Mouse (Mus musculus) ES-E14 (cell line): Measurements from ENCODE around the gene Ccdc87. TPM values are rescaled to one million over a fixed set of nuclear protein-coding genes. Genes with fewer than 3 reads are reported as not detected.

ENCODE experiments used
- DNase-seq: peaks from one replicate; pipeline ENCODE4 v3.0.0-alpha.2; 2013; ENCODE audit warnings: low read depth, low spot score
- H3K27ac ChIP-seq: 2 replicates; pipeline ENCODE4 v1.5.1; 2012; ENCODE audit warnings: low read depth, mild to moderate bottlenecking, low read length, moderate library complexity, mixed read lengths; ENCODE audit not compliant: poor library complexity, insufficient read depth, severe bottlenecking
- H3K36me3 ChIP-seq: 2 replicates; pipeline ENCODE4 v1.6.1; 2012; ENCODE audit warnings: mild to moderate bottlenecking, low read length, moderate library complexity, mixed read lengths; ENCODE audit not compliant: control insufficient read depth, poor library complexity, insufficient read depth, severe bottlenecking
- H3K4me1 ChIP-seq, 2 experiments: fragments of 150-350 bp in 1 of 2; sonication (generic) in 1 of 2; 2 replicates each; pipeline ENCODE4 v1.6.1; 2012; ENCODE audit warnings: low read length in 2 of 2, mild to moderate bottlenecking in 1 of 2, mixed read lengths in 1 of 2; ENCODE audit not compliant: control insufficient read depth in 2 of 2, insufficient read depth in 2 of 2, poor library complexity in 1 of 2
- H3K4me3 ChIP-seq, 2 experiments: fragments of 150-350 bp in 1 of 2; sonication (generic) in 1 of 2; 2 replicates each; pipeline ENCODE4 v1.5.1; 2012; ENCODE audit warnings: low read length in 2 of 2, low read depth in 1 of 2, mild to moderate bottlenecking in 1 of 2, mixed read lengths in 1 of 2; ENCODE audit not compliant: insufficient read depth in 1 of 2, poor library complexity in 1 of 2, severe bottlenecking in 1 of 2
- H3K9ac ChIP-seq: 2 replicates; pipeline ENCODE4 v1.6.1; 2012; ENCODE audit warnings: low read depth, mild to moderate bottlenecking, low read length, mixed read lengths; ENCODE audit not compliant: poor library complexity, insufficient read depth, severe bottlenecking
- H3K9me3 ChIP-seq: fragments of 150-350 bp; sonication (generic); 2 replicates; pipeline ENCODE4 v1.6.1; 2012; ENCODE audit warnings: low read depth, mild to moderate bottlenecking, low read length; ENCODE audit not compliant: control insufficient read depth, insufficient read depth
- CHD2 ChIP-seq: IDR thresholded peaks from 2 replicates; pipeline ENCODE4 v1.6.1; 2014; ENCODE audit warnings: mild to moderate bottlenecking, low read depth, low read length, inconsistent platforms
- HCFC1 ChIP-seq: IDR thresholded peaks from 2 replicates; pipeline ENCODE4 v1.6.1; 2012; ENCODE audit warnings: low read length, inconsistent platforms, borderline replicate concordance; ENCODE audit not compliant: insufficient read depth
- MAFK ChIP-seq: IDR thresholded peaks from 2 replicates; pipeline ENCODE4 v1.6.1; 2014; ENCODE audit warnings: mild to moderate bottlenecking, low read depth, low read length, inconsistent platforms; ENCODE audit not compliant: insufficient read depth
- ZC3H11A ChIP-seq: IDR thresholded peaks from 2 replicates; pipeline ENCODE4 v1.6.1; 2012; ENCODE audit warnings: low read depth, mild to moderate bottlenecking, inconsistent platforms, low read length, borderline replicate concordance
- ZNF384 ChIP-seq: IDR thresholded peaks from 2 replicates; pipeline ENCODE4 v1.6.1; 2012; ENCODE audit warnings: low read depth, low read length, inconsistent platforms
- in situ Hi-C, 2 experiments: fragments of 600-800 bp; cut with MboI; formaldehyde crosslinking; loops; one replicate each; pipeline ENCODE4 v1.15.1; 2025; ENCODE audit warnings: low sequenced_read_pairs in 2 of 2, inconsistent platforms in 1 of 2; ENCODE audit not compliant: unreplicated experiment in 2 of 2
- total RNA-seq: library from RNA; depleted of rRNA; stranded (reverse); fragments of 300-350 nt; gene quantifications from 2 replicates; pipeline ENCODE4 v1.2.3, GENCODE M21; 2012

Gene Ccdc87
- total RNA-seq, 1 experiment, result 0.13 TPM

DNA sequence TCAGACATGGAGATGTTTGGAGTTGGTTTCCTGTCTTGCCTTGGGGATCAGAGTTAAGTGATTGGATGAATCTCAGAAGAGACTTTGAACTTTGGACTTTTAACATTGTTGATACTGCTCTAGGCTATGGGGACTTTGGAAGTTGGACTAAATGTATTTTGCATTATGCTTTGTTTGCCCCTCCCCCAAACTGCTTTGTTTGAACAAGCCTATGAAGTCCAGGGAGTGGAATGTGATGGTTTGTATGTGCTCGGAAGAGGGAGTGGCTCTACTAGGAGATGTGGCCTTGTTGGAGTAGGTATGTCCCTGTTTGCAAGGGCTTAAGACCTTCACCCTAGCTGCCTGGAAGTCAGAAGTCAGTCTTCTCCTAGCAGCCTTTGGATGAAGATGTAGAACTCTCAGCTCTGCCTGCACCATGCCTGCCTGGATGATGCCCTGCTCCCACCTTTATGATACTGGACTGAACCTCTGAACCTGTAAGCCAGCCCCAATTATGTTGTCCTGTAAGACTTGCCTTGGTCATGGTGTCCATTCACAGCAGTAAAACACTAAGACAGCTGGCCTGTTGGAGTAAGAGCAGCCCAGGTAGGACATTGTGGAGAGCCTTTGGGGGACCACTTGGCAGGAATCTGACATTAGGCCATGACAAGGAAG is 21.9 kb upstream of the Ccdc87 start:
- in situ Hi-C loops, result no loop called here
- no peaks in the 10 kb centered on the region for H3K9me3 ChIP-seq
- H3K4me1 ChIP-seq, result peaks cover 0 to 2% of the 10 kb centered on the region in 2 experiments; a peak in 1 of 4 replicates
- no peak overlapping the region for H3K27ac ChIP-seq
- no peak for DNase-seq
- H3K9ac ChIP-seq, result no peak overlapping the region
- TF ChIP-seq HCFC1 (no peak), ZC3H11A (no peak), CHD2 (no peak), MAFK (no peak), ZNF384 (no peak)
- H3K4me3 ChIP-seq, result no peak overlapping the region
- H3K36me3 ChIP-seq, result no peaks in the 10 kb centered on the region

DNA sequence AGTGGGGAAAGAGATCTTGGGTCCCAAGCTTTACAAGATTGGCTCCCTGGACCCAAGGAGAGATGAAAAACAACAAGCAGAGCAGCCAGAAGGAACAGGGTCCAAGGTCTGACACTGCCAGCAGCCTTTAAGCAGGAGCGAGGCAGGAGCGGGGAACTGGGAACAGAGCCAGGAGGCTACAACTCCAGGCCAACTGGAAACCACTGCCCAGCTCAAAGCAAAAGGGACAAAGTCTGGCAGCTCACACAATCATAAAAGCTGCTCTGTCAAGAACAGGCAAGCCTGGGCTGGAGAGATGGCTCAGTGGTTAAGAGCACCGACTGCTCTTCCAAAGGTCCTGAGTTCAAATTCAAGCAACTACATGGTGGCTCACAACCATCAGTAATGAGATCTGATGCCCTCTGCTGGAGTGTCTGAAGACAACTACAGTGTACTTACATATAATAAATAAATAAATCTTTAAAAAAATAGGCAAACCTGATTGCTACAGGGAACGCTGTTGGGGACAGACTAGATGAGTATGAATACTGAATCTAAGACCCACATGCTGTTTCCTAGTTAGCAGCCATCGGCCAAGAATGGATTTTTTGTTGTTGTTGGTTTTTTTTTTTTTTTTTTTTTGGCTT is 18.4 kb upstream of the Ccdc87 start:
- in situ Hi-C loops, result no loop called here

GRCm38 (mm10) chr19:4828444-4829114 is 10.6 kb upstream of the Ccdc87 start:
- in situ Hi-C loops, result no loop called here
- peaks cover 0 to 17% of the 10 kb centered on the region in 2 experiments; a peak in 2 of 4 replicates for H3K4me1 ChIP-seq
- TF ChIP-seq CHD2 (no peak), ZC3H11A (no peak), MAFK (no peak), ZNF384 (no peak), HCFC1 (no peak)
- no peak for DNase-seq
- no peaks in the 10 kb centered on the region for H3K9me3 ChIP-seq
- peak overlapping the region; percentile 51 for H3K27ac ChIP-seq
- H3K4me3 ChIP-seq, result peak overlapping the region; percentile 26 to 30; a peak in 3 of 4 replicates
- H3K9ac ChIP-seq, result peak overlapping the region; percentile 79
- peaks cover 4% of the 10 kb centered on the region; the same call in 1 of the 2 replicates for H3K36me3 ChIP-seq

More for the DNA sequence above, 18.4 kb upstream of the Ccdc87 start:
- Histone ChIP-seq H3K9ac (no peak overlapping the region), H3K27ac (no peak overlapping the region), H3K4me3 (no peak overlapping the region), H3K36me3 (no peaks in the 10 kb centered on the region), H3K9me3 (no peaks in the 10 kb centered on the region), H3K4me1 (peaks cover 2 to 5% of the 10 kb centered on the region in 2 experiments; a peak in 1 of 4 replicates)
- DNase-seq, result no peak
- TF ChIP-seq CHD2 (no peak), MAFK (no peak), ZC3H11A (no peak), ZNF384 (no peak; the same call in 1 of the 2 replicates), HCFC1 (no peak)

DNA sequence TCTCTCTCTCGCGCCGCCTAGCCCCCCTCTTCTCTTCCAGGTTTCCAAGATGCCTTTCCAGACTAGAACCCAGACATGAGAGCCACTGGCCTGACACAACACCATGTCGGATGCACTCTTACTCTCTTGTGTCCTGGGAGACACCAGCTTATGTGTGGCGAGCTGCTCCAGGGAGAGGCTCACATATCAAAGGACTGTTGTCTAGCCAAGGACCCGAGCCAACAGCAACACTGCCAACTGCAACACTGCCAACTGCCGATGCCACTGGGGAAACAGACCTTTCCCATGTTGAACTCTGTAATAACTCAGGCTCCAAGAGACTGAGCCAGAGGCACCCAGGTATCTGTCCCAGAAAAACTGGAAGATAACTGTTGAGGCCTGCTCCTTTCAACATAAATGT is 10.0 kb upstream of the Ccdc87 start:
- Histone ChIP-seq H3K9me3 (no peaks in the 10 kb centered on the region), H3K4me3 (peak overlapping the region; percentile 15 to 26; a peak in 2 of 4 replicates), H3K36me3 (peaks cover 4% of the 10 kb centered on the region; the same call in 1 of the 2 replicates), H3K4me1 (peaks cover 0 to 17% of the 10 kb centered on the region in 2 experiments; a peak in 2 of 4 replicates), H3K9ac (peak overlapping the region; percentile 79), H3K27ac (peak overlapping the region; percentile 70; the same call in 1 of the 2 replicates)
- no peak for DNase-seq
- TF ChIP-seq MAFK (no peak), HCFC1 (no peak), ZC3H11A (no peak), ZNF384 (no peak), CHD2 (no peak)
- in situ Hi-C loops, result no loop called here
